Mouse (Mus musculus) neural tube, embryonic 14.5 days (tissue): Measurements from ENCODE around the gene Cep128. TPM values are rescaled to one million over a fixed set of nuclear protein-coding genes. Genes with fewer than 3 reads are reported as not detected.

Experiments used
- ATAC-seq: fragments of 200-750 bp; cut with Nextera tagmentation; 2 replicates; pipeline ENCODE4 v1.8.0; 2017; ENCODE audit warnings: low read depth, mild to moderate bottlenecking, moderate TSS enrichment, moderate library complexity
- H3K27ac ChIP-seq: fragments of 300-500 bp; sonication (generic); 2 replicates; pipeline ENCODE4 v1.5.1; 2014; ENCODE audit warnings: low read depth, mild to moderate bottlenecking, control low read depth, low read length, moderate library complexity, mixed read lengths
- H3K27me3 ChIP-seq: fragments of 300-500 bp; sonication (generic); 2 replicates; pipeline ENCODE4 v1.6.1; 2014; ENCODE audit warnings: low read length; ENCODE audit not compliant: control insufficient read depth, insufficient read depth
- H3K36me3 ChIP-seq: fragments of 300-500 bp; sonication (generic); 2 replicates; pipeline ENCODE4 v1.6.1; 2014; ENCODE audit warnings: low read length, mixed read lengths; ENCODE audit not compliant: control insufficient read depth, insufficient read depth
- H3K4me1 ChIP-seq: fragments of 300-500 bp; sonication (generic); 2 replicates; pipeline ENCODE4 v1.6.1; 2014; ENCODE audit warnings: low read length; ENCODE audit not compliant: control insufficient read depth, insufficient read depth
- H3K4me2 ChIP-seq: fragments of 300-500 bp; sonication (generic); 2 replicates; pipeline ENCODE4 v1.6.1; 2014; ENCODE audit warnings: mild to moderate bottlenecking, low read depth, low read length, control low read depth
- H3K4me3 ChIP-seq: fragments of 300-500 bp; sonication (generic); 2 replicates; pipeline ENCODE4 v1.5.1; 2014; ENCODE audit warnings: low read depth, low read length, control low read depth, mixed read lengths
- H3K9ac ChIP-seq: fragments of 300-500 bp; sonication (generic); replicated peaks from 2 replicates; pipeline ENCODE4 v1.6.1; 2014; ENCODE audit warnings: low read depth, mild to moderate bottlenecking, control low read depth, low read length, mixed read lengths
- H3K9me3 ChIP-seq: fragments of 300-500 bp; sonication (generic); 2 replicates; pipeline ENCODE4 v1.6.1; 2016; ENCODE audit warnings: low read length; ENCODE audit not compliant: control insufficient read depth
- WGBS: fragments of 180-500 bp; shearing (Covaris S2); extraction: QIAGEN DNeasy Blood & Tissue Kit; methylation state at CpG from one replicate; pipeline ENCODE4 v1.1.7; 2014; 5-methylcytosine and 5-hydroxymethylcytosine counted together
- polyA plus RNA-seq: library from polyadenylated mRNA; unstranded; fragments of >200 nt; fragmentation: Nextera tagmentation; extraction: Ambion mirVana; gene quantifications from 2 replicates; pipeline ENCODE4 v1.2.1, GENCODE M21; 2014

Cep128 gene
- polyA plus RNA-seq, result 3.6 and 4.0 TPM in 2 replicates

DNA sequence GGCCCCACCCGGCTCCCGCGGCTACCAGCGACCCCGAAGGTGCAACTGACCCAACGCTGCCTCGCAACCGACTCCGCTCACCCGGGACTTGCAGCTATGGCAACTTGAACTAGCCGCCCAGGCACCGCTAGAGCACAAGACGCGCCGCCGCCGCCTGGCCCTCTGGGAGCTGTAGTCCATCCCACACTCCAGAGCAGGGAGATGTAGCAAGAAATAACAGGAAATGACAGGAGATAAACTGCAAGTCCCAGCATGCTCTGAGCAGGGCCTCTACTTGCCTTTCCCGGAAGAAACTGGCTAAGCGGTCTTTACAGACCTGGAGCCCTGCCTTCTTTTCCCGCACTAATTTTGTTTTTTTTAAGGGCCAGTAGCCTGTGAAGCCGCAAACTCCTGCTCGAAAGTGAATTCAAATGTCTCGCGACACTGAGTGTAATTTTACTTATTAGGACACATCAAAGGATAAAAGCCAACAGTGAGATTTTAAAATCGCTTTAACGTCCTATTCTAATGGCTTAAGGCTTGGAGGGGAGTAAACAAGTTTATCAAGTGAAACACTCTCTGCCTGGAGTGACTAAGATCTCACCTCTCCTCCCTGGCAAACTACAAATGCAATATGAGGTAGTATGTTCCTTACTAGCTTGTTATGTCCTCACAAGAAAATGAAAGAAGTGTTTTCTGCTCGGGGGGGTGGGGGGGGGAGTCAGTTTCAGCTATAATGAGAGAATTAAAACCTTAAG lies at the start of gene Cep128, which contains the start of gene Tshr:
Gene Cep128 (minus strand): TSS at position 129 of the 737 bp plus-strand sequence.
Gene Tshr (plus strand): TSS at position 283 of the 737 bp plus-strand sequence.
- Histone ChIP-seq H3K4me3 (peak within 1 kb of the TSS; percentile 56), H3K27ac (no peak within 1 kb of the TSS), H3K9ac (peak within 1 kb of the TSS; percentile 32), H3K36me3 (no peaks in the 10 kb centered on the region), H3K4me2 (peak within 1 kb of the TSS; percentile 97), H3K4me1 (peaks cover 4% of the 10 kb centered on the region; the same call in 1 of the 2 replicates), H3K9me3 (no peaks in the 10 kb centered on the region), H3K27me3 (no peaks in the 10 kb centered on the region)
- peak; percentile 100 for ATAC-seq
- 2% methylated on average over 27 of the region's 27 CpGs for WGBS

DNA sequence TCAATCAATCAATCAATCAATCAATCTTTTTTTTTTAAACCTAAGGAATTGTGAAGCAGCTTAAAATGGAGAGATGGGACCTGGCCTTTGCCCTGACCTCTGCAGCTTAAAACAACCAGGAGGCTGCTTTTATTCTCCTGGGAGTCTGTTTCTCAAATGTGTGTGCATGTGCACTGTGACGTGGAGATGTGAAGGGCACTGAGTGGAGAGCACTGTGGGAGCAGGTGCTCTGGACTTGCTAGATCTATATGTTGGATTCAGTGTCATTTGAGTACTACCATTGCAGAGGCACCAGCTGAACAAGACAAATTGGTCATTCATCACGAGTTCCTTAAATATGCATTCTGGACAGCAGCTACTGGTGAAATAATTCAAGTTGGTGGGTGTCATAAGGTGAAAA lies 42.9 kb upstream of the Cep128 start:
- no peak overlapping the region for H3K9ac ChIP-seq
- 71% methylated on average over 2 of the region's 2 CpGs for WGBS
- H3K27me3 ChIP-seq, result no peaks in the 10 kb centered on the region
- no peak overlapping the region for H3K4me2 ChIP-seq
- H3K4me1 ChIP-seq, result no peaks in the 10 kb centered on the region
- H3K4me3 ChIP-seq, result no peak overlapping the region
- H3K27ac ChIP-seq, result no peak overlapping the region
- H3K9me3 ChIP-seq, result no peaks in the 10 kb centered on the region
- no peak for ATAC-seq
- no peaks in the 10 kb centered on the region for H3K36me3 ChIP-seq

GRCm38 (mm10) chr12:91426499-91426898 lies 42.3 kb upstream of the Cep128 start:
- no peak overlapping the region for H3K9ac ChIP-seq
- no peaks in the 10 kb centered on the region for H3K36me3 ChIP-seq
- no peak overlapping the region for H3K27ac ChIP-seq
- 51% methylated on average over 4 of the region's 4 CpGs for WGBS
- H3K27me3 ChIP-seq, result no peaks in the 10 kb centered on the region
- H3K4me2 ChIP-seq, result no peak overlapping the region
- no peaks in the 10 kb centered on the region for H3K9me3 ChIP-seq
- no peak for ATAC-seq
- no peak overlapping the region for H3K4me3 ChIP-seq
- no peaks in the 10 kb centered on the region for H3K4me1 ChIP-seq

- 67% methylated on average over 11 of the region's 11 CpGs for WGBS
- no peak overlapping the region for H3K9ac ChIP-seq
- H3K9me3 ChIP-seq, result no peaks in the 10 kb centered on the region
- peak; percentile 58; the same call in 1 of the 2 replicates for ATAC-seq
- no peaks in the 10 kb centered on the region for H3K4me1 ChIP-seq
- H3K27ac ChIP-seq, result no peak overlapping the region
- no peaks in the 10 kb centered on the region for H3K36me3 ChIP-seq
- no peak overlapping the region for H3K4me2 ChIP-seq
- no peaks in the 10 kb centered on the region for H3K27me3 ChIP-seq
- no peak overlapping the region for H3K4me3 ChIP-seq
These were observed 39.1 kb upstream of the Cep128 start for GRCm38 (mm10) chr12:91423125-91423820.

DNA sequence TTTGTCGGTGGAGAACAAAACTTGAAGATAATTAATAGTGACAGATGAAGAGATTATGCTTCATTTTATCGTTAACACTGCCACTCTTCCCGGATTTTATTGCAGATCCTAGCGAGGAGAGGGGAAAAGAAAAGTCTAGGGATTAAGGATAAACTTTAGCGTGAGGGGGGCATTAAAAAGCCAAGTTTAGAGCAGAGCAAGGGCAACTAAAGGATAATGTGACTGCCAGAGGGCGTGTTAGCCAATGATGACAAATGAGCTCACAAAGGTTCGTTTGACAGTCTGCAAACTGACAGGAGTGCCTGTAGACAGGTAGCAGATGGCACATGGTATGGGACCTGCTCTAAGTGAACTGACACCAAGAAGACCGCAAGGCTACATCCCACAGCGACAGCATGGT lies 37.1 kb upstream of the Cep128 start:
- no peaks in the 10 kb centered on the region for H3K4me1 ChIP-seq
- peaks cover 7% of the 10 kb centered on the region for H3K27me3 ChIP-seq
- 71% methylated on average over 9 of the region's 9 CpGs for WGBS
- H3K9me3 ChIP-seq, result no peaks in the 10 kb centered on the region
- no peak overlapping the region for H3K4me3 ChIP-seq
- no peak overlapping the region for H3K27ac ChIP-seq
- no peaks in the 10 kb centered on the region for H3K36me3 ChIP-seq
- no peak overlapping the region for H3K4me2 ChIP-seq
- H3K9ac ChIP-seq, result no peak overlapping the region
- ATAC-seq, result no peak

DNA sequence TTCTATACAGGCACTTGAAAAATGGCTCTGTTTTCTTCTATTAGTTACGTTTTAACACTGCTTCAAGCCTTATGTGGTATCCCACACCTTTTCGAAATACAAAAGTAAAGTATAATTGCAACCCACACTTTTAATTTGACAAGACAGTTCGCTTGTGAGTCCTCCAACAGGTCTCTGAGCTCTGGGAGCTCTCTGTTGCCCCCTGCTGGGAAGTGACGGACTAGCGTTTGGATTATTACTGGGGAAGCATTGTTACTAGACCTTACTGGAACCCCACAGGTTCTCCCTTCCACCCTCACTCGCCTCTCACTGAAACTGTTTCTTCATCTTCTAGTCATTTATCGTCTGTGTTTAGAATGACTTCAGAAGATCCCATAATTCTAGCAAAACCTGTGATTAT lies 34.6 kb upstream of the Cep128 start:
- Histone ChIP-seq H3K4me1 (no peaks in the 10 kb centered on the region), H3K27ac (no peak overlapping the region), H3K4me2 (no peak overlapping the region), H3K36me3 (no peaks in the 10 kb centered on the region), H3K4me3 (no peak overlapping the region), H3K9me3 (no peaks in the 10 kb centered on the region), H3K27me3 (peaks cover 7% of the 10 kb centered on the region), H3K9ac (no peak overlapping the region)
- WGBS, result 52% methylated on average over 7 of the region's 7 CpGs
- no peak for ATAC-seq

DNA sequence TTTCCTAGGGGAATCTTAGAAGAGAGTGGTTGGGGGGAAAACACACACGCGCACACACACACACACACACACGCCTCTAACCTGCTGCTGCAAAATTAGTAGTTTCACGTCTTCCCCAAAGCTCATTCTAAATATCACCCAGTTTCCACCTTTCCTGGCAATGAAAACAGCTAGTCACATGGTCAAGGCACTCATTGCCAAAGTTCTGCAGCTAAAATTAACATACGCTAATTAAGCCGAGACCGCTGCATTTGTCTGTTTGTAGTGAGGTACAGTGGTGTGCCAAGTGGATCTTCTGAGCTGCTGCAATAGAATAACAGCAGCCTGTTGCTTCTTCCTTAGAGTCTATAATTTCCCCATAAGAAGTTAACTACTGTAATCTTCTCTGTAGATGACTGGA lies 32.6 kb upstream of the Cep128 start:
- Histone ChIP-seq H3K36me3 (no peaks in the 10 kb centered on the region), H3K4me3 (no peak overlapping the region), H3K9ac (no peak overlapping the region), H3K4me2 (no peak overlapping the region), H3K4me1 (peaks cover 10% of the 10 kb centered on the region; the same call in 1 of the 2 replicates), H3K27me3 (peaks cover 7% of the 10 kb centered on the region), H3K9me3 (no peaks in the 10 kb centered on the region), H3K27ac (no peak overlapping the region)
- 89% methylated on average over 7 of the region's 7 CpGs for WGBS
- ATAC-seq, result no peak

DNA sequence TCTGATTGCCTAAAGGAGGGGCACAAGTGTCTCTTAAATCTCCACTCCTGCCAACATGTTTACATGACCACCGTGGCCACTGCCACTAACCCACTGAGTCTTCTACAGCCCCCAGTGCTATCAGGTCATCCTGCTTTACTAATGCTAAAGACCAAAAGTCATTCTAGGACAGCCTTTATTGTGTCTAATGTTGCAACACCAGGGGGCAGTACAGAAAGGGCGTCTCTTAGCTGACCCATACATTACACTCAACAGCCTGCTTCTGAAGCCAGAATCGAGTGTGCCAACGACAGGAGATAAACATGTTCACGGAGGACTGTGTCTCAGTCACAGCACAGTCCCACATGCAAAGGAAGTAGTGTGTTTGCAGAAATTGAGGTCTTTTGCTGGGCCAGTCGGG lies 30.9 kb upstream of the Cep128 start:
- H3K9ac ChIP-seq, result no peak overlapping the region
- 62% methylated on average over 6 of the region's 6 CpGs for WGBS
- no peaks in the 10 kb centered on the region for H3K9me3 ChIP-seq
- H3K27me3 ChIP-seq, result peaks cover 7% of the 10 kb centered on the region
- H3K4me3 ChIP-seq, result no peak overlapping the region
- H3K27ac ChIP-seq, result no peak overlapping the region
- peaks cover 10% of the 10 kb centered on the region; the same call in 1 of the 2 replicates for H3K4me1 ChIP-seq
- H3K36me3 ChIP-seq, result no peaks in the 10 kb centered on the region
- no peak overlapping the region for H3K4me2 ChIP-seq
- ATAC-seq, result no peak
